Mouse (Mus musculus) ovary, adult 10 weeks (tissue): ENCODE data around the gene Oxtr. TPM values are rescaled to one million over a fixed set of nuclear protein-coding genes. Genes with fewer than 3 reads are reported as not detected.

Experiments used
- polyA plus RNA-seq: library from polyadenylated mRNA; stranded (reverse); fragments of 350-450 nt; fragmentation: Illumina TruSeq; extraction: RNeasy Lipid Tissue Mini Kit (QIAGEN cat#74804); gene quantifications from one replicate; pipeline ENCODE4 v1.2.3, GENCODE M21; 2014

Gene Oxtr
- polyA plus RNA-seq, result 35.1 TPM

GRCm38 (mm10) chr6:112489910-112490559 lies at the start of gene Oxtr:
Oxtr (minus strand) TSS chr6:112489943.

DNA sequence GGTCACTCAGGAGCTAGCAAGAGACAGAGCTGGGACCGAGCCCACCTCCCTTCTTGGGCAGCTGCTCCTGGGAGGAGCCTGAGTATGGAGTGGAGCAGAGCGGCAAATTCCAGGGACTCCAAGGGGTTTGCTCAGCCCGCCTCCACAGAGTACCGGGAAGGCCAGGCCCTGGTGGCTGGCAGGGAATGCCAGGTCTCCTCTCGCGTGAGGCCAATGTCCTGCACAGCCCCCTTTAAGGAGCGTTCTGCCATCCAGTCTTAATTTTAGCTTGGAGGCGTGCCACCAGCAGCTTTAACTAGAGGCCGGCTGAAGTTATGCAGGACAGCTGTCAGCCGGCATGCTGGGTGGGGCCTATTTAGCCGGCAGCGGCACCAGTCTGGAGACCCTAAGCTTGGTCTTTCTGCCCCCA lies 30.4 kb downstream of the Oxtr start, which contains the start of gene Cav3:
Gene Cav3 (plus strand): TSS at position 165 of the 409 bp plus-strand sequence.

Other genes starting within 250 kb of the Oxtr start
- gene Lmcd1, start 216.2 kb downstream of the Oxtr start, polyA plus RNA-seq, result 6.0 TPM
- gene Ssu2, start 101.9 kb downstream of the Oxtr start, polyA plus RNA-seq, result 0.83 TPM
- not detected for gene Cav3, start 30.4 kb downstream of the Oxtr start, polyA plus RNA-seq
- 58.2 TPM for gene Rad18, start 206.7 kb upstream of the Oxtr start, polyA plus RNA-seq